Mouse (Mus musculus): ENCODE measurements around the gene Ppfia2. TPM values are rescaled to one million over a fixed set of nuclear protein-coding genes. Genes with fewer than 3 reads are reported as not detected.

The Ppfia2 gene
- polyA plus RNA-seq, 1 experiment from 2014 or later = 0.25 TPM

- Histone ChIP-seq H3K9me3 (replicated peaks) (no peaks in the 10 kb centered on the region), H3K4me3 (no peak overlapping the region), H3K27ac (no peak overlapping the region), H3K27me3 (ENCODE audit: low read depth, poor library complexity, severe bottlenecking) (no peaks in the 10 kb centered on the region), H3K36me3 (no peaks in the 10 kb centered on the region), H3K4me1 (no peaks in the 10 kb centered on the region)
- 84% methylated on average over 5 of the region's 5 CpGs for WGBS
- no peak for DNase-seq (ENCODE audit: low spot score)
Observed at GRCm38 (mm10) chr10:106941380-106941779, 471.2 kb downstream of the Ppfia2 start.

GRCm38 (mm10) chr10:106959026-106959425 lies 488.9 kb downstream of the Ppfia2 start:
- WGBS = 83% methylated on average over 3 of the region's 3 CpGs
- H3K36me3 ChIP-seq = no peaks in the 10 kb centered on the region
- no peak for DNase-seq (ENCODE audit: low spot score)
- H3K4me1 ChIP-seq = no peaks in the 10 kb centered on the region
- H3K9me3 ChIP-seq (replicated peaks) = no peaks in the 10 kb centered on the region
- H3K27ac ChIP-seq = no peak overlapping the region
- H3K4me3 ChIP-seq = no peak overlapping the region
- H3K27me3 ChIP-seq (ENCODE audit: low read depth, poor library complexity, severe bottlenecking) = no peaks in the 10 kb centered on the region

- H3K4me3 ChIP-seq = no peak overlapping the region
- WGBS = 82% methylated on average over 13 of the region's 13 CpGs
- no peaks in the 10 kb centered on the region for H3K9me3 ChIP-seq (replicated peaks)
- H3K4me1 ChIP-seq = no peaks in the 10 kb centered on the region
- no peaks in the 10 kb centered on the region for H3K36me3 ChIP-seq
- no peak overlapping the region for H3K27ac ChIP-seq
- H3K27me3 ChIP-seq (ENCODE audit: low read depth, poor library complexity, severe bottlenecking) = no peaks in the 10 kb centered on the region
- DNase-seq (ENCODE audit: low spot score) = no peak
Observed at GRCm38 (mm10) chr10:106975193-106976141, 505.3 kb downstream of the Ppfia2 start.
